Mouse (Mus musculus): ENCODE measurements around the gene Itpr2.

GRCm38 (mm10) chr6:146468361-146468760, 33.7 kb downstream of the Itpr2 start:
- TF ChIP-seq GATA1 (IDR thresholded peaks at IDR 0.05; ENCODE audit: low read length) (no peak), TAL1 (IDR thresholded peaks at IDR 0.05; ENCODE audit: low read length) (no peak)
